Mouse (Mus musculus): ENCODE measurements around the gene Rerg.

The Rerg gene

DNA sequence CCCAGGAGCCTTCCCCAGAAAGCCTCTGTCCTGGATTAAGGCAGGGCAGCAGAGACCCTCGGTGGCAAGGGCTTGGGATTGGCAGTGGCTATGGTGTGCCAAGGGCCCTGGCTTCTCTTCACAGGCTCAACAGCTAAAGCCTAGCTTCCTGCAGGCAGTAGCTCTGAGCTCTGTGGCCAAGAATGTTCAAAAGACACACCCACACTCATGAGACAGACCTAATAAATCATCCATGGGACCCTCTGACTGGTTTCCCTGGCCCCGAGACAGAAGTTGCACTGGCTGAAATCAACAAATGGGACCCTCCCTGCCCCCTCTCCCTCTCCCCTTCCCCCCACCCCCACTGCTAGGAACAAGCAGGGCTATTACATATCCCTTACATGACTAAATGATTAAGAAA is 44.1 kb downstream of the Rerg start:
- no peak for DNase-seq

DNA sequence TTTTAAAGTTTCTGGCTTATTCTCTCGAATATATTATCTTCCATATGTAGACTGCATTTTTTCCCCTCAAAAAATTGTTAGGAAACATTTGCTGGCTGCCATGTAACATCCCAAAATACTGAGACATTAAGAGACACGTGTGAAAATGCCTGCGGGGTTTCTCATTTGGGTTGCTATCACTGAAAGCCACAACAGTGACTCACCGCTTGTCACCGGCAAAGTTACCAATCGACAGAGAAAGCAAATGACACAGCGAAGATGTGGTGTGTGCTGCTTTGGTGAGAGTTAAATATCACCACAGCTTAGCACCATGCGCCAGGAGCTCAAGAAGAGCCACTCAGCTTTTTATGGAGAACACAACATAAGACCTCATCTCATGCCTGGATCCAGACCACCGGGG is 44.9 kb downstream of the Rerg start:
- no peak for DNase-seq

DNA sequence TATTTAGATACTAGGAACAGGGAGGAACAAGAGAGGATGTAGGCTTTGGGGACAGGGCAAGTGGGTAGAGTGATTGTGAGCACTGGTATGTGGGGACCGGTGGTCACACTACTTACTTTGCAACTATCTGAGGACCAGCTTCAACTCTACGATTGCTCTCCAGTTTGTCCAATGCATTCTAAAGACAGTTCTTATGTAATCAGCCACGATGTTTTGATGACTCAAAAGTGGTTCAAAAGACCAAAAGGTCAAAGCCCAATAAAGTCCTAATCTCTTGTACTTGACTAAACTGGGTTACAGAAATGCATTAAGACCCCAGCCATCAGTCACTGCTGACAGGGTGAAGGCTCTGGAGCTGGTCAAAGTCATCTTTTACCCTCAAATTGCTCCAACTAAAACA is 45.3 kb downstream of the Rerg start:
- no peak for DNase-seq

DNA sequence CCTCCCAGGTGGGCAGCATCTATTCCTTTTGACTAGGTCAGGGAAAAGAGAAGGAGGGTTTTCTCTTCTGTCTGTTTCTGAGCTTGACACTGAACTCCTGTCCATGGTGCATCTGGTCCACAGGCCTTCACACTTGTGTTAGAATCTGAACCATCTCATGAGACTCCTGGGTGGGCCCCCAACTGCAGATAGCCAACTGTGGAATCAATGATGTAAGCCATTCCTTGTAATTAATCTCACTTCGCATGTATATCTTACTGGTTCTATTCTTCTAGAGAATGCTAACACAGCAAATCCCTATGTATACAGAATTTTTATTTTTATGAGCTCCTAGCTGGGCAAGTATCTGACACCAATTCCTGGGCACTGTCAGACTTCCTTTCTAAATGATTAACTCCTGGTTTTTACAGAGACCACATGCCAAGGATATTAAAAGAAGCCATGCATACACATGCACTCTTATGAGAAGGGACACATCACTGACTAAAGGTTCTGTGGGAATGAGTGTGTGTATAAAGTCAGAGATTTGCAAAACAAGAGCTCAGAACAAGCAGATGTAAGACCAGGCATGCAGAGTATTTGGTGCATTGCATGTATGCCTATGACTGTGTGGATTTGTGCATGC is 53.3 kb downstream of the Rerg start:
- DNase-seq, result no peak

DNA sequence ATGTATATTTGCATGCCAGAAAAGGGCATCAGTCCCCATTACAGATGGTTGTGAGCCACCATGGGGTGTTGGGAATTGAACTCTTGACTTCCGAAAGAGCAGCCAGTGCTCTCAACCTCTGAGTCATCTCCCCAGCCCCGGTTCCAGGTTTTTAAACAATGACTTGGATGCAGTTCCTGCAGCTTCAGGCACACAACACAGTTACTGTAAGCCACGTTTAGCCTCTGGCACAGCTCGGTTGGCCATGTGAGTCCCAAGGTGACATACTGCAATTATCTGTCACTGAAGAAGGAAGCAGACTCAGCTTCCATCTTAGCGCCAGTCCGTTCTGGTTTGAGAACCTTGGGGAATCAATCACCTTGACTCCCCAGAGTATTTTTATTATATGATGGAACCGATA is 55.4 kb downstream of the Rerg start:
- DNase-seq, result no peak

DNA sequence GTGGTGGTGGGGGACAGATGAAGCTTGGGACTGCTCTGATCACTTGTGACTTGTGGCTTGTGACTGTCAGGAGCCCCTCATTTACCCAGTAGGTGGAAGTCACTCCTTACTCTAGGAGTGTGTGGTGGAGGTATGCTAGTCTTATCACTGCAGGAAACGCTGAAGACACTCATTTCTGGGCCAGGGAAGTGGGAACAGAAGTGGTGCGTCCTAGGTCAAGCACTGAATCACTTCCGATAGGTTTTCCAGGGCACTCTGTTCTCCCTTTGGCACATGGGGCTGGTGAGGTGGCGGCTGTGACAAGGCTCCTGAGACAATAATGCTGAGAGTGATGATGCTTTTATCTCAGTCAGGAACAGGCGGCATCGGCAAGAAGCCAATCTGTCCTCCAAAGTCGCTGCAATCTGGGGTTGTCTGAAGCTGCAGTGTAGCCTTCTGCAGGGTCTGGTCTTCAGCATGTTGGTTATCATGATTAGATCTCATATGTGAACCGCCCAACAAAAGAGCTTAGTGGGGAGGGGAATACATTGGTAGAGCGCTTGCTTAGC is 59.0 kb downstream of the Rerg start:
- no peak for DNase-seq

DNA sequence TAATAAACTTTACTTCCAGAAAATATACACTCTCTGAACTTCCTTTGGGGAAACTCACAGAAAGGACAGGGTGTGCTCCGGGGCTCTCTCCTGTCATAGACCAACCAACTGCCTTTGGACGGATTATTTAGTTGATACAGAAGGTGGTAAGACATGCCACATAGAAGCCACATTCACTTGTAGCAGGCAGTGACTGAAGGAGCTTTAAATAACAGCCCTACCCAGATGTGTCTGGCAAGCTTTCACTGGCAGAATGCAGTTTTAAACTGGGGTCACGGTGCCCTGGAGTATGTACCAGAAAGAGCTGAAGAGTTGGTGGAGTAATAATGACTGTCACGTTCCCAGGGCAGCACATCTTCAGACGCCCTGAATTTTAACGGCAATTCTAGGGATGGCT is 59.5 kb downstream of the Rerg start:
- no peak for DNase-seq

DNA sequence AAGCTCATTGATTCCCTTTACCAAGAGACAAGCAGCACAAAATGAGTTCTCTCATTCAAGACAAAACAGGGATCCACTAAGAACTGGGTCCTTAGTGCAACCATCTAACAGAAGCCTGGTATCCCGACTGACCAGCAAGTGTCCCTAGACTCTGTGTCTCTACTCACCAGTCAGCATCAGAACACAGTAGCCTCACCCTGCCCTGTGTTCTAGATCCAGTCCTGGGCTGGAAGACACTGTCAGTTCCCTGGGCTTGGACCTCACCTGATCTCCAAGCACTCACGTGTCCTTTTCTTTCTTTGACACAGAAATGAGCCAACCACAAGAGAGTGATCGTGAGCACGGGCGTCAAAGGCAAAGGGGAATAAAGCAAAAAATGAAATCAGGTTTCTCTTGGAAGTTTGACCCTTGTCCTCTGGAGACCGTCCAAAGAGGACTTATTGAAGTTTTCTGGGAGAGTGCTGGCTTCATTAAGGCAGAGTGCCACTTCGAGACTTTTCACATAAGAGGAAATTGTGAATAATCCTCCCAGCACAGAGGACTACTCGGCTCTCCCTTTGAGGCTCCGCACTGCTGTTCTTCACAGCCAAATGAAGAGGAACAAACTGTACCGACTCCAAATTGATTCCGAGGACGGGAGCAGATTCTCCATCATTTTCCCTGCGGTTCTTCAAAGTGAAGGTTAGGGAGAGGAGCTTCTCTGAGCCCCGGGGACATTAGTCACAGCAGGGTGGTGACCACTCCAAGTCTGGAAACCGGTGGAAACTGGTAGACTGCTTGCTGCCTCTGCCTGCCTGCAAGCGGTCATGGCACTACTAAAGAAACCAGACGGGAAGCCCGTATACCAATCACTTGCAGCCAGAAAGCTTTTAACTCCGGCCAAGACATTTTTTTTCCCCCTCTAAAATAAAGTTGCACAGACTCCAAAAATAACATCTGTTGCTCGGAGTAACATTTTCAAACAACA is 60.2 kb downstream of the Rerg start:
- DNase-seq, result no peak

DNA sequence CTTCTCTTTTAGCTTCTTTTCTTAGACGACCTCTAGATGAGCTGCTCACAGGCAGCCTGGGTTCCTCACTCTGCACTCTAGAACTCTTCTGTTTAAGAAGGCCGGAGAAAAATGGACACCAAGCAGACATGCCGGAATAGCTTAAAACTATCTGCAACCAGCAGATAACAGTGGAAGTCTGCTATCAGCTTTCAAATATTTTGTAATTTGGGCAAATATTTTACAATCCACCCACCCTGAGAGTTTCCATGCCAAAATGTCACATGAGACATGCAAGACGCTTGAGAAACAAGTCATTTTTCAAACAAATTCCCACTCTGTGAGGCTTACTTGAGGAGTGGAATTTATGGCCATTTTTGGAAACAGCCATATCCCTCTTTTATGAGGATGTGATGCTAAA is 65.0 kb downstream of the Rerg start:
- DNase-seq, result no peak

DNA sequence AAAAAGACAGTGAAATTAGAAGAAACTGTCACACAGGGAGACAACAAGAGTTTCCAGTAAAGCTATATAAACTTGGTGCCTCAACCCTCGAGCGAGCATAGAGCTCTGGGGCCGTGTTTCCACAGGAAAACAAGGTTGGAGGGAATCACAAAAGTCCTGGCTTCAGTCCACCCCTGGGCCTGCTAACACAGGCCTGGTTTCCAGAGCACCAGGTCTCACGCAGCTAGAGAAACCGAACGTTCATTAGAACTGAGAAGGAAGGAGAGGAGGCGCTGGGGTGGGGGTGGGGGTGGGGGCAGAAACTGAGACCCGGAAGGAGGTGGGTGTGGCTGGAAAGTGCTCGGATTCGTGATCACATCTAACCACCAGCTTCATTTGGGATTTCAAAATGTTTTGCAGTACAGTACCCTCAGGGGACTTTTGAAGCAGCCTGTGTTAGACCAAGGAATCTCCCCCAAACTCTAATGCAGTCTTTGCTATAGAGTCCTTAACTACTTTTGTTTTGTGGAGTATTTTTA is 67.6 kb downstream of the Rerg start:
- DNase-seq, result no peak

DNA sequence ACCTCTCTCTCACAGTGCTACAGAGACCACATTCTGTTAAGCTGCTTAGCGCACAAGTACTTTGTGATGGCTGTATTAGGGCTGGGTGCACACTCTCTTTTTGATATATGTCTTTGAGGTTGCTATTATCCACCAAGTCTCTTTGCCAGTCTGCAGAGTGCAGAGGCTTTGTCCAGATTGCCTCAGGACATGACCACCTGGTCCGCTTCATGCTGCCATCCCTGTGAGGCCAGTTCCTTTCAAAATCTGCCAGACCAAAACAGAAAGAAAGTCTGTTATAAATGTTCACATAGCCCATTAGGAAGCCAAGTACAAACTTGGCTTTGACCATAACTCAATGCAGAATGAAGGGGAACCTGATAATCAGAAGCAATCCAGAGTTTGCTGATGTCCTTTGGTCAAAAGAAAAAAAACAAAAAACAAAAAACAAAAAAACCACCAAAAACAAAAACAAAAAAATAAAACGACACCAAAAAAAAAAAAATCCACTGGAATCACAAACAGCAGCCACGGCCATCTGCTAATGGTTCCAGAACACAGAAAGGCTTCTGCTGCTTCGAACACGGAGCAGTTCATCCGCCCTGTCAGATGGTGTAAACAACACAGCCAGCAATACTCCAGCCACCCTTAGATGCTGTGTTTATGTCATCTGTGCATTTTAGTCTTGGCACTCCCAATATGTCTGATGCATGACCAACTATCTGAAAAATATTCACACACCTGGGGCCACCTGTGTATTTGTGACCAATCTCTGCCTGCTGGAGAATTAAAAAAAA is 68.2 kb downstream of the Rerg start:
- no peak for DNase-seq

DNA sequence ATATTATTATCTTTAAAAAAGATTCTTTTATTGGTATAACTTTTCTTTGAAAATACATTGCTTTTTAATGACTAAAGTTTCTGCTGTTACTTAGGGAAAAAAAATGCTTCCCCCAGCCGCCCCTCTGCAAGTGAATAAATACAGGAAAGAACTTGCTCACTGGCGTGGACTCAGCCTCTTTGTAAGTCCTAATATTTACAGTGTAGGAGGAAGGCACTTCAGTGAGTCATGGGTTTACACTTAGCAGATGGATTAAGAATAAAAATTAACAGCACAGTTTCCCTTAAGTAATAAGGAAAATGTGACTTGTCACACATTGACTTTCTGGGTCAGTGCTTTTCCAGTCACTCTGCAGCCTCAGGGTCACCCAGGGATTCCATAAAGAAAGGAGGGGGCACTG is 70.0 kb downstream of the Rerg start:
- no peak for DNase-seq

DNA sequence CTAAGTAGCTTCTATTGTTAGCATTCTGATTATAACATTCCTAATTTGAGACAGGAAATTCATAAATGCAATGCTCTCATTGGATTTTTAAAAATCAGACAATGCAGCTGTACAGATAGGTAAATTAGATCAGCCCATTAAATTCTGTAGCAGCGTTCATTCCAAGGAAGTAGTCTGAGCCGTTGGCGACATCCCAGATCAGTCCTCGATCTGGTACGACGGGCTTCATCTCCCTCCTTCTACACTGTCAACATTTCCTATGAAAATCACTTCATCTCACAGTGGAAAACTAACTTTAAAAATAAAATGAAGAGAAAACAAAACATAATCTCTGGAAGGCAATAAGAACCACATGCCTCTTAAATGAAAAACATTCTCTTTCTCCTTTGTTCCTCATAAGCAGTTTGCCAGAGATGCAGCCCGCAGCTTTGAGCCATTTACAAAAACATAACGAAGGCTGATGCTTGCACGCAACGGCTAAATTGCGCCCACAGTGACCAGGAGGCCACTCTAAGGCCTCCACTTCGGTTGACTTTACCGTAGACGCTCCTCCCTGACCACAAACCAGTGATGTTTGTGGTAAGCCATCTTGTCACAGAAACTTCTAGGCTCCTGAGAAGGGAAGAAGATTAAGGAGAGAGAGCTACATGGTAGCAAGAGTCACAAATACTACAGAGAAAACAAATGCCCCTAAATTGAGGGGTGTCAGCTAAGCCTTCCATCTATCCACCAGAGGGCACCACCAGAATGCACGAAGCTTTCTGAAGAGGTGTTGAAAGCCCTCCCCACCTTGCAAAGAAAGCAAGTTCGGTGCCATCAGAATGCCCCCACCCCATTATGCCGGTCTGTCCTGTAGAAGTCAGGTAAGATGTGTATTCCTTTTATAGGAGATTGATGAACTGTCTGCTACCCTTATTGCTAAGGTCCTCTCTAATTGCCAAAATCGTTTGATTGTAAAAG is 71.8 kb downstream of the Rerg start:
- peak; percentile 14 for DNase-seq

DNA sequence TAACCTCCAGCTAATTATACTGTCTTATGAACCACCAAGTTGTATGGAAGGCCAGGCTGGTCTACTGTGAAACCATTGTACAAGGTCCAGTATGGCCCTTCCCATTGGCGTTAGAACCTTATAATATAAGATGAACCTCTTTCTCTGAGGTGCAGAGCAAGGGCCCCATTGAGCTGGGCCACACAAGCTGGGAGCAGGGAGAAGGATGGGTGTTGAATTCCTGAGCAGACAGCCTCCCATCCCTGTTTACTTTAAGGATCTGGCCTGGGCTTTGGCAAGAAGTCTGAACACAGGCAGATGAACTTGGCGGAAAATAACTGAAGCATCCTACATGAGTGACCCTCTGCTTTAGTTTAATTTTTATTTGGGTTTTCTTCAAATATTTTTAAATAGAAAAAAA is 75.8 kb downstream of the Rerg start:
- DNase-seq, result no peak

DNA sequence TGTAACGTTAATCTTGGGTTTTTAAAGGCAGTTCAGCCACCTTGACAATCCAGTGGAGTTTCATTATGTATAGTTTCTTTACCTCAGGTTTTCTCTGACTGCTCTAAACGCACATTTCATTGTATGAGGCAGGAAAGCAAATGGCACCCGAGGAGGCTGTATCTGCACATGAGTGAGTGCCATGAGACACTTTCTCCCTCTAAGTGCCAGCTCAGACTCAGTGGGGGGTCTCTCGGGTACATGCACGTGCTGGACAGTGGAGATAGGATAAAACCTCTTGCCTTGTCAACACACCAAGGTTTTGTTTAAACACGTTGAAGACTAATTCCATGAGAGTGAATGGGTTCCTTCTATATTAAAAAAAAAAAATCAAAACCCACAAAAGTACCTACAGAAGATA is 81.8 kb downstream of the Rerg start:
- no peak for DNase-seq

DNA sequence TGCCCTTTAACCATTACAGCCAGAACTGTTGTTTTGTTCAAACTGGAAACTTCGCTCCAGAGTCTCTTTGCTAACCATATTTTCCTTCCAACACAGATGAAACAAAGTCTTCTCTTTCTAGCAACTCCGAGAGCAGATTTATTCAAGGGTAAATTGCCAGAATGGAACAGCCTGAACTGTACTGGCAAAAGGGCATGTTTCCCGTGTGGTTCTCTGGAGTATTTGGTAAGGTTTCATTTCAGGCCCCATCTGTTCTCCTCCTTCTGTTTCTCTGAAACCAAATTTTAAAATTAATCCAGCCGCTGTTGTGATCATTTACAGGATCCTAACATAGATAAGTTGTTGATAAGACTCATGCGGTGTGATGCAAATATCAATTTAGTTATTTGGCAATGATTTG is 82.3 kb downstream of the Rerg start:
- DNase-seq, result no peak

DNA sequence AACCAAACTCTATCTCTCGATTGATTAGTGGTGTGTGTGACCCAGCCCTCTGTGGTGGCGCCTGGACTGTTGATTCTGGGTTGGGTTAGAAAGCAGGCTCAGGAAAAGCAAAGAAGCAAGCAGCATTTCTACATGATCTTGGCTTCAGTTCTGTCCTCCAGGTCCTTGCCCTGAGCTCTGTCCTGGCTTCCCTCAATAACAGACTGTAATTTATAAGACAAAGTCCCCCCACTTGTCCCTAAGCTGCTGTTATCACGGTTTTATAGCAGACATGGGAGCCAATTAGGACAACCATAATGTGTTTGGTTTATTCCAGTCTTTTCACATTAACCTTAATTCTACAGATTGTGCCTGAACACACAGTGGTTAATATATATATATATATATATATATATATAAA is 82.8 kb downstream of the Rerg start:
- no peak for DNase-seq

DNA sequence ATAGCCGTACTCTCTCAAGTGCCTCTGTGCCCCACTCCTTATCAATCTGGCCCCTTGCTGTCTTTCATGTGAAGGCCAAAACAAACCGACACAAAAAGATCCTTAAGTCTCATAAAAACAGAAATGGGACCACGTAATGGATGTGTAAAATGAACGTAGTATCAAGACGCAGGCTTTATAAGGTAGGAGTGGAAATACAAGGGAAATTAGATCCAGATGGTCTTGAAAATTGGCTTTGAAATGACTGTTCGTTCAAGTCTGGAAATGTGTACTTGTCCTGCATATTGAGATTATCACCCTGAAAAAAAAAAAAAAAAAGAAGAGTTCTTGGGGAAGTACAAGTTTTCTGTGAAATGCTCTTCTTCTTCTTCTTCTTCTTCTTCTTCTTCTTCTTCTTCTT is 90.6 kb downstream of the Rerg start:
- no peak for DNase-seq

DNA sequence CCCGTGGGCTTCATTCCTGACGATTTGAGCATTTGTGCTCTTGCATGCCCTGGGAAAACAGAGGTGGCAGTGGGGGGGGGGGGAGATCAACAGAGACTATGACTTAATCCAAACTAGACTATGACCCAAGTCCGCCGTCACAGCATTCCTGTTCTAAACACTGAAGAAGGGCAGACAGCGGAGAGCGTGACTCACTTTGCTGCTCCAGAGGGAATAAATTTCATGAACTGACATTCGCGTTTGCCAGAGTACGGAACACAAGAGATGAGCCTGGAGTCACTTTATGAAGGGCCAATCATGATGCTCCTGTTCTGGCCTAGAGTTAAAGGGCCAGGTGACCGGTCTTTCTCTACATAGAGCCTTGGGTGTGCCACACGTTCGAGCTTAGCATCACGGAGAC is 93.6 kb downstream of the Rerg start:
- no peak for DNase-seq

DNA sequence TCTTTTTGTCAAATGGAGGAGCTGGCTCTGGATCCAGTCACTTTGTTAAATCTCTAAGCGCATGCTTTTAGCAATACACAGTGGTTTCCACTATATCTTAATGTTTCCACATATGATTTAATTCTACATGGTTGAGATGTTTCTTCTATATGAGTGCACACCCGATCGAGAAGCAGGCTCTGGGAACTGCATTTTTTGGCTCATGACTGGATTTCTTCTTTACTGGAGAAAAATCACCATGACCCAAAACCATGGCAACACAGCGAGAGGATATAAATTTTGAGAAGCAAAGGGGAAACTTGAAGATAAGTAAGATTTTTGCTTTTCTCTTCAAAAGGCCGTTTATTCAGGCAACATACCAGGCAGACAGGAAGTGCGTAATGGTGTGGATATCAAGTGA is 94.1 kb downstream of the Rerg start:
- no peak for DNase-seq

DNA sequence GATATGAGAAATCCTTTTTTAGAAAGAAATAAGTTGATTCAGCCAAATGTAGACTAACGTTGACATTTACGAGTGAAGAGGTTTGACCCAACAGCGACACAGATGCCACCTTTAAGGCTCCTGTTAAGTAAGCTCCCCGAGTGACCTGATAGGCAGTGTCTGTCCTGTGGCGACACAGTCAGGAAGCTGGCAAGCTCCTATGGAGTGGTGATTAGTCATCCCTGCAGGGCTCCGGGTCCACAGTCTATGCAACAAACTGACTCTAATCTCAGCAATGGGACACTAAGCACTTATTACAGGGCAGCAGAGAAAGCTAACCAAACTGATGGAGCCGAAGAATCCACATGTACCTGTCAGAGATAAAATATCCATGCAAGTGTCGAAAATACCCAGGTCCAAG is 98.0 kb downstream of the Rerg start:
- no peak for DNase-seq

DNA sequence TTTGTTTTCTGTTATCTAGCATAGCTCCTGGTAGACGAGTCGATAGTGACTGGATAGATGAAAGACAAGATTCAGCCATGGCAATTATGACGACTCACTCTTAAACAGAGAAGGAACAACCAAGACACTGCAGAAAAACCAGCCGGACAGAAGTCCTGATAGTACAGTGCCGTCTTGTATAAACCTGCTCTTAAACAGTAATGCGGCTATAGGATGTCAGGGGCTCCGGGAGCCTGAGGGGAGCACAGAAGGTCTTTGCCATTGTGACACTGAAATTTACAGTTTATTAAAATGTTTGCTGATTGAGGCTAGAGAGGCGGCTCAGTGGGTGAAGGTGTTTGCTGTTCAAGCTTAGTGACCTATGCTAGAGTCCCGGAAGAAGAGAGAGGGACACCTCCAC is 98.8 kb downstream of the Rerg start:
- DNase-seq, result no peak
